29 mouse cellular contexts compared by ENCODE assay signal in the genomic region with DNA sequence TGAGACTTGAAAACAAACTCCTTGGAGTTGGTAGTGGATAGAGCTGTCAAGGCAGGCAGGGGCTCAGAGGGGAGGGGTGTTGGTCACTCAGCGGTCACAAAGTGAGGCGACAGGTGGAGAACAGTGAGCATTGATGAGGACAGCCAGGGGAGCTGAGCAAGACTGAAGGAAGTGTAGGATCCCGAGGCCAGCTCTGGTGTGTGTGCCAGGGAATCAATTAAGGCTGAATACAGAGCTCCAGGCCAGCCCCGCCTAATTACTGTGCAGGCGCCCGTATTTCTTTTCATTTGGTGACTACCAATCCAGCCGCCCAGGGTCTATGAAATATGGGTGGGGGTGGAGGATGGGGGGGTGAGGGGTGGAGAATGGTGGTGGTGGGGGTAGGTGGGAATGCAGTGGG. TPM values are rescaled to one million over a fixed set of nuclear protein-coding genes. Genes with fewer than 3 reads are reported as not detected.
A peak's percentile ranks its signal among the peaks of the same experiment; 100 is the strongest.
DNase-seq lines count a peak whose midpoint lies in the region; ATAC-seq and TF ChIP-seq lines count a peak whose summit lies in the region.
"Had no signal": no experiment of that assay in that cellular context is flagged by ENCODE, and none has a peak within 500 bp of the region (broad histone marks: within the 10 kb centered on the region; RNA-seq: fewer than 3 reads in every experiment).

No protein-coding gene starts in this region.

- intact Hi-C loops in gastrocnemius, adult 2 months (cut with DNase I), result no loop called here

- no peaks in the 10 kb centered on the region for H3K27me3 ChIP-seq in hindbrain, embryonic 15.5 days
- no peaks in the 10 kb centered on the region for H3K27me3 ChIP-seq in hindbrain, embryonic 13.5 days
- no peaks in the 10 kb centered on the region for H3K27me3 ChIP-seq in forebrain, embryonic 13.5 days
- no peaks in the 10 kb centered on the region for H3K27me3 ChIP-seq in limb, embryonic 11.5 days (ENCODE audit: control insufficient read depth, insufficient read depth, low read length)
- H3K27me3 ChIP-seq: heart, embryonic 12.5 days had no signal

- H3K4me1 ChIP-seq in hindbrain, embryonic 15.5 days (replicated peaks), result peaks cover 2% of the 10 kb centered on the region; the same call in 1 of the 2 replicates
- H3K4me1 ChIP-seq in hindbrain, embryonic 13.5 days (replicated peaks), result 0 out of 2 replicates have a peak, but pooled peaks cover 14% of the 10 kb centered on the region
- H3K4me1 ChIP-seq in forebrain, embryonic 13.5 days, result peaks cover 35% of the 10 kb centered on the region
- H3K4me1 ChIP-seq in limb, embryonic 11.5 days (ENCODE audit: control insufficient read depth, insufficient read depth, low read length), result peaks cover 28% of the 10 kb centered on the region
- H3K4me1 ChIP-seq: megakaryocyte, embryonic 14.5 days had no signal

- H3K36me3 ChIP-seq in hindbrain, embryonic 15.5 days, result no peaks in the 10 kb centered on the region
- H3K36me3 ChIP-seq in hindbrain, embryonic 13.5 days, result no peaks in the 10 kb centered on the region
- H3K36me3 ChIP-seq in forebrain, embryonic 13.5 days (ENCODE audit: poor library complexity, severe bottlenecking), result no peaks in the 10 kb centered on the region
- H3K36me3 ChIP-seq in limb, embryonic 11.5 days (ENCODE audit: control insufficient read depth, insufficient read depth, low read length), result no peaks in the 10 kb centered on the region
- H3K36me3 ChIP-seq: G1E; heart, embryonic 12.5 days; hindbrain, embryonic 10.5 days; midbrain, embryonic 13.5 days had no signal

- no peak overlapping the region for H3K4me3 ChIP-seq in hindbrain, embryonic 15.5 days
- no peak overlapping the region for H3K4me3 ChIP-seq in hindbrain, embryonic 13.5 days
- no peak overlapping the region for H3K4me3 ChIP-seq in forebrain, embryonic 13.5 days
- H3K4me3 ChIP-seq in limb, embryonic 11.5 days (ENCODE audit: low read depth, low read length), result no peak overlapping the region
- H3K4me3 ChIP-seq in gastrocnemius, adult 2 months, result no peak overlapping the region
- H3K4me3 ChIP-seq: heart, embryonic 12.5 days; hindbrain, embryonic 10.5 days; left cerebral cortex, adult 2 months; megakaryocyte, embryonic 14.5 days; midbrain, embryonic 13.5 days had no signal

- no peak overlapping the region for H3K4me2 ChIP-seq in hindbrain, embryonic 15.5 days
- no peak overlapping the region for H3K4me2 ChIP-seq in hindbrain, embryonic 13.5 days
- peak overlapping the region; percentile 6; the same call in 1 of the 2 replicates for H3K4me2 ChIP-seq in forebrain, embryonic 13.5 days
- H3K4me2 ChIP-seq in limb, embryonic 11.5 days (ENCODE audit: low read depth, severe bottlenecking), result no peak overlapping the region
- H3K4me2 ChIP-seq: heart, embryonic 12.5 days; liver, embryonic 11.5 days; midbrain, embryonic 13.5 days had no signal

- H3K9me3 ChIP-seq in hindbrain, embryonic 15.5 days, result no peaks in the 10 kb centered on the region
- no peaks in the 10 kb centered on the region for H3K9me3 ChIP-seq in hindbrain, embryonic 13.5 days
- H3K9me3 ChIP-seq in forebrain, embryonic 13.5 days (replicated peaks), result no peaks in the 10 kb centered on the region
- H3K9me3 ChIP-seq in limb, embryonic 11.5 days (ENCODE audit: control insufficient read depth, low read length), result no peaks in the 10 kb centered on the region
- H3K9me3 ChIP-seq: G1E; heart, embryonic 12.5 days; hindbrain, embryonic 10.5 days; megakaryocyte, embryonic 14.5 days; midbrain, embryonic 13.5 days had no signal

- no peak overlapping the region for H3K9ac ChIP-seq in hindbrain, embryonic 15.5 days
- no peak overlapping the region for H3K9ac ChIP-seq in hindbrain, embryonic 13.5 days
- no peak overlapping the region for H3K9ac ChIP-seq in forebrain, embryonic 13.5 days
- no peak overlapping the region for H3K9ac ChIP-seq in limb, embryonic 11.5 days (ENCODE audit: low read length)
- H3K9ac ChIP-seq: heart, embryonic 12.5 days; midbrain, embryonic 13.5 days had no signal

- TF ChIP-seq POLR2A in brain, embryonic 14.5 days (IDR thresholded peaks at IDR 0.05; ENCODE audit: borderline replicate concordance, extremely low read depth, insufficient read depth, insufficient read length, poor library complexity, severe bottlenecking), result no peak

- TF ChIP-seq CTCF in brain, embryonic 14.5 days (IDR thresholded peaks at IDR 0.05; ENCODE audit: borderline replicate concordance, extremely low read depth, insufficient read depth, insufficient read length), result no peak
- no peak for TF ChIP-seq CTCF in gastrocnemius, adult 2 months (IDR thresholded peaks at IDR 0.05)

- DNase-seq in brain, embryonic 14.5 days (ENCODE audit: low read depth), result peak; percentile 80
- no peak for DNase-seq in limb, embryonic 11.5 days (ENCODE audit: low spot score)
- no peak for DNase-seq in gastrocnemius, adult 2 months
- DNase-seq in B cell, adult 2 months, result no peak
- DNase-seq in kidney, adult 9 months, result no peak
- DNase-seq: adrenal gland, postnatal 14 days; cerebellum, adult 9-11 months; gastrocnemius, postnatal 10 days; heart, adult 11 months; heart, postnatal 10 days; kidney, adult 18-20 months; layer of hippocampus, adult 9-11 months; lung, adult 18-20 months; right cerebral cortex, adult 18-20 months; right cerebral cortex, postnatal 4 days; thymus, postnatal 25 days had no signal

- ATAC-seq in hindbrain, embryonic 15.5 days (ENCODE audit: low FRiP score, low read depth), result peak; percentile 44; the same call in 1 of the 2 replicates
- ATAC-seq in hindbrain, embryonic 13.5 days (ENCODE audit: low FRiP score), result no peak; the same call in 1 of the 2 replicates
- ATAC-seq in forebrain, embryonic 13.5 days, result peak; percentile 74
- ATAC-seq in limb, embryonic 11.5 days (ENCODE audit: insufficient number of reproducible peaks, low FRiP score, low TSS enrichment, low read depth), result no peak
- ATAC-seq: inflammation-experienced regulatory T-cells, adult 6 months; midbrain, embryonic 13.5 days had no signal

- H3K27ac ChIP-seq in hindbrain, embryonic 15.5 days (replicated peaks), result no peak overlapping the region
- no peak overlapping the region for H3K27ac ChIP-seq in hindbrain, embryonic 13.5 days
- no peak overlapping the region for H3K27ac ChIP-seq in forebrain, embryonic 13.5 days
- H3K27ac ChIP-seq in limb, embryonic 11.5 days (replicated peaks; ENCODE audit: low read depth, low read length), result peak overlapping the region; percentile 3; the same call in 1 of the 2 replicates
- no peak overlapping the region for H3K27ac ChIP-seq in gastrocnemius, adult 2 months
- H3K27ac ChIP-seq: hindbrain, embryonic 10.5 days; kidney, postnatal 0 days; left cerebral cortex, adult 2 months; midbrain, embryonic 13.5 days had no signal

- WGBS in hindbrain, embryonic 15.5 days, result 56% methylated on average over 7 of the region's 7 CpGs
- WGBS in hindbrain, embryonic 13.5 days, result 60% methylated on average over 7 of the region's 7 CpGs
- WGBS in forebrain, embryonic 13.5 days, result 25% methylated on average over 7 of the region's 7 CpGs
- 45% methylated on average over 7 of the region's 7 CpGs for WGBS in limb, embryonic 11.5 days

RNA-seq across cellular contexts. Expression of a gene that starts 24.4 kb away (rescaled TPM):
- 2.8 and 4.5 TPM in 2 replicates for polyA plus RNA-seq in hindbrain, embryonic 15.5 days (2015; fragmentation: Nextera tagmentation; extraction: Ambion mirVana)
- polyA plus RNA-seq in hindbrain, embryonic 13.5 days (2015; fragmentation: Nextera tagmentation; extraction: Ambion mirVana), result 2.5 and 3.2 TPM in 2 replicates
- 2.2 and 3.7 TPM in 2 replicates for polyA plus RNA-seq in brain, embryonic 14.5 days (2012; rRNA removed)
- 4.3 and 5.2 TPM in 2 replicates for polyA plus RNA-seq in forebrain, embryonic 13.5 days (2015; fragmentation: Nextera tagmentation; extraction: Ambion mirVana)
- polyA plus RNA-seq in limb, embryonic 11.5 days (2014; fragmentation: Nextera tagmentation; extraction: Ambion mirVana), result 0.23 and 0.44 TPM in 2 replicates
- under 1 TPM; 0.10 to 0.56 TPM for total RNA-seq in gastrocnemius, adult 2 months (2021)
- total RNA-seq: monocyte, adult 5-6 weeks had no signal
- polyA plus RNA-seq: G1E; inflammation-experienced regulatory T-cells, adult 6 months had no signal

RNA-seq across cellular contexts. Expression of a gene that starts 40.7 kb away (rescaled TPM):
- polyA plus RNA-seq in hindbrain, embryonic 15.5 days (2015; fragmentation: Nextera tagmentation; extraction: Ambion mirVana), result 9.3 and 9.6 TPM in 2 replicates
- polyA plus RNA-seq in hindbrain, embryonic 13.5 days (2015; fragmentation: Nextera tagmentation; extraction: Ambion mirVana), result 8.1 and 9.6 TPM in 2 replicates
- 8.0 and 9.6 TPM in 2 replicates for polyA plus RNA-seq in brain, embryonic 14.5 days (2012; rRNA removed)
- polyA plus RNA-seq in forebrain, embryonic 13.5 days (2015; fragmentation: Nextera tagmentation; extraction: Ambion mirVana), result 8.8 and 9.7 TPM in 2 replicates
- 16.6 and 16.7 TPM in 2 replicates for polyA plus RNA-seq in limb, embryonic 11.5 days (2014; fragmentation: Nextera tagmentation; extraction: Ambion mirVana)
- 1 to 10 TPM; 4.7 to 5.0 TPM for total RNA-seq in gastrocnemius, adult 2 months (2021)

Comparison
In these comparisons a context has a peak if more than half of its experiments do, and no peak if none do; other contexts are left out.
1. ATAC-seq: peak in hindbrain, embryonic 15.5 days (single experiment) and forebrain, embryonic 13.5 days (single experiment); none in hindbrain, embryonic 13.5 days (single experiment) and limb, embryonic 11.5 days (single experiment).